Mouse (Mus musculus) megakaryocyte progenitor cell, adult 5-6 weeks (primary cell): ENCODE data around the gene Dhrs7b. TPM values are rescaled to one million over a fixed set of nuclear protein-coding genes. Genes with fewer than 3 reads are reported as not detected.
"Not testable (repeated sequence)": the region's sequence is repeated elsewhere in the genome, so short reads cannot be mapped to it uniquely, and the experiment has no call there.

Experiments used
- ATAC-seq: replicated peaks from 2 replicates; pipeline ENCODE4 v1.8.0; 2016; ENCODE audit warnings: mild to moderate bottlenecking, moderate TSS enrichment, inconsistent platforms; ENCODE audit not compliant: poor library complexity
- total RNA-seq, 2 experiments: library from RNA; stranded (forward) in 1 of 2; stranded (reverse) in 1 of 2; fragments of 157-497, 149-512 nt in 1 of 2; fragments of 200-1000 nt in 1 of 2; gene quantifications; 2 replicates each; pipeline versions ENCODE4 v1.2.3 to v1.2.4; 2015 to 2017

Dhrs7b gene
- total RNA-seq, 2 experiments from 2014 or later: 14.2 to 14.4 TPM

GRCm38 (mm10) chr11:60837644-60838406, 7.4 kb downstream of the Dhrs7b start:
- ATAC-seq: peak; percentile 67

GRCm38 (mm10) chr11:60841467-60842200, 11.2 kb downstream of the Dhrs7b start:
- ATAC-seq: peak; percentile 69

- no peak for ATAC-seq
Measured at GRCm38 (mm10) chr11:60843412-60843811, 13.0 kb downstream of the Dhrs7b start.

- no peak for ATAC-seq
Measured at GRCm38 (mm10) chr11:60845415-60845814, 15.0 kb downstream of the Dhrs7b start.

GRCm38 (mm10) chr11:60856587-60856986, 26.2 kb downstream of the Dhrs7b start:
- ATAC-seq: no peak

GRCm38 (mm10) chr11:60861993-60862392, 31.6 kb downstream of the Dhrs7b start:
- ATAC-seq: no peak

- ATAC-seq: no peak
Measured at GRCm38 (mm10) chr11:60863196-60863595, 32.8 kb downstream of the Dhrs7b start.

- ATAC-seq: no peak
Measured at GRCm38 (mm10) chr11:60864166-60864565, 33.7 kb downstream of the Dhrs7b start.

GRCm38 (mm10) chr11:60864916-60865315, 34.5 kb downstream of the Dhrs7b start:
- ATAC-seq: no peak

- ATAC-seq: no peak
Measured at GRCm38 (mm10) chr11:60866021-60866420, 35.6 kb downstream of the Dhrs7b start.

GRCm38 (mm10) chr11:60867456-60867855, 37.0 kb downstream of the Dhrs7b start:
- ATAC-seq: no peak

GRCm38 (mm10) chr11:60867904-60868303, 37.5 kb downstream of the Dhrs7b start:
- ATAC-seq: no peak

- ATAC-seq: not testable (repeated sequence)
Measured at GRCm38 (mm10) chr11:60869471-60869870, 39.0 kb downstream of the Dhrs7b start.

GRCm38 (mm10) chr11:60871409-60871808, 41.0 kb downstream of the Dhrs7b start:
- ATAC-seq: no peak

- no peak for ATAC-seq
Measured at GRCm38 (mm10) chr11:60873101-60873500, 42.7 kb downstream of the Dhrs7b start.

GRCm38 (mm10) chr11:60878056-60878612, 47.7 kb downstream of the Dhrs7b start:
- peak; percentile 19 for ATAC-seq

- peak; percentile 89 for ATAC-seq
Measured at GRCm38 (mm10) chr11:60878675-60879294, 48.4 kb downstream of the Dhrs7b start, which contains the start of gene Tmem11. Gene Tmem11 (minus strand): TSS chr11:60879272.

GRCm38 (mm10) chr11:60879423-60879822, 49.0 kb downstream of the Dhrs7b start:
- peak; percentile 73 for ATAC-seq

- ATAC-seq: no peak
Measured at GRCm38 (mm10) chr11:60880559-60880958, 50.1 kb downstream of the Dhrs7b start.

GRCm38 (mm10) chr11:60882386-60882785, 52.0 kb downstream of the Dhrs7b start:
- ATAC-seq: no peak

GRCm38 (mm10) chr11:60886986-60887385, 56.6 kb downstream of the Dhrs7b start:
- not testable (repeated sequence) for ATAC-seq
